Mouse (Mus musculus): ENCODE measurements around the gene Tmem30b.

DNA sequence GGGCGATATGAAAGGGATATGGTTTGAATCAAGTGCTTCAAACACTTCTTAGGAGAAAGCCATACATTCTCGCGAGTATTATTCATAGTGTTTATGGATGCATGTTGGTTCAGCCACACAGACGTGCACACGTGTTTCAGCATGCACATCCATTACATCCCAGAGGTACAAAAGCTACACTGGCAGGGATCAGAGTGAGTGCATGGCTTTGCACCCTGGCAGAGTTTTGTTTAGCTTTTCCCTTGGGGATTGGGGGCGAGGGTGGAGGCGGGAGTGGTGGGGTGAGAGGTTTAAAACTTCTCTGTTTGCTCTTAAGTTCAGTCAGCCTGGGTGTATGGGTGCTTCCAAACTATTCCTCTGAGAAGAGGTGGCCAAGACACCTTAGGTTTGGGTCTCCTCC is 39.7 kb upstream of the Tmem30b start:
- TF ChIP-seq CTCF (IDR thresholded peaks at IDR 0.05): no peak
- TF ChIP-seq EP300 (IDR thresholded peaks at IDR 0.05): no peak

All from lung, postnatal 0 days (tissue).